Mouse (Mus musculus): ENCODE results near the gene Stk39.

Gene Stk39

GRCm38 (mm10) chr2:68289177-68289576 lies 182.9 kb downstream of the Stk39 start:
- no peak for DNase-seq (ENCODE audit: low spot score in 2 of 2)

- DNase-seq (ENCODE audit: low spot score in 2 of 2), result no peak
Observed at GRCm38 (mm10) chr2:68288106-68288505, 184.0 kb downstream of the Stk39 start.

GRCm38 (mm10) chr2:68284391-68284790 lies 187.7 kb downstream of the Stk39 start:
- no peak for DNase-seq (ENCODE audit: low spot score in 2 of 2)

GRCm38 (mm10) chr2:68283021-68283548 lies 189.0 kb downstream of the Stk39 start:
- no peak for DNase-seq (ENCODE audit: low spot score in 2 of 2)

GRCm38 (mm10) chr2:68281575-68281974 lies 190.5 kb downstream of the Stk39 start:
- DNase-seq (ENCODE audit: low spot score in 2 of 2), result no peak

- no peak for DNase-seq (ENCODE audit: low spot score in 2 of 2)
Observed at GRCm38 (mm10) chr2:68271301-68271700, 200.8 kb downstream of the Stk39 start.

GRCm38 (mm10) chr2:68270836-68271235 lies 201.2 kb downstream of the Stk39 start:
- DNase-seq (ENCODE audit: low spot score in 2 of 2), result no peak

- no peak for DNase-seq (ENCODE audit: low spot score in 2 of 2)
Observed at GRCm38 (mm10) chr2:68269646-68270045, 202.4 kb downstream of the Stk39 start.

GRCm38 (mm10) chr2:68264826-68265225 lies 207.2 kb downstream of the Stk39 start:
- no peak for DNase-seq (ENCODE audit: low spot score in 2 of 2)

- DNase-seq (ENCODE audit: low spot score in 2 of 2), result no peak
Observed at GRCm38 (mm10) chr2:68260911-68261310, 211.2 kb downstream of the Stk39 start.

- DNase-seq (ENCODE audit: low spot score in 2 of 2), result no peak
Observed at GRCm38 (mm10) chr2:68257571-68257970, 214.5 kb downstream of the Stk39 start.

- DNase-seq (ENCODE audit: low spot score in 2 of 2), result no peak
Observed at GRCm38 (mm10) chr2:68256472-68256871, 215.6 kb downstream of the Stk39 start.

GRCm38 (mm10) chr2:68254756-68255155 lies 217.3 kb downstream of the Stk39 start:
- DNase-seq (ENCODE audit: low spot score in 2 of 2), result no peak

- DNase-seq (ENCODE audit: low spot score in 2 of 2), result no peak
Observed at GRCm38 (mm10) chr2:68253222-68253621, 218.8 kb downstream of the Stk39 start.

- no peak for DNase-seq (ENCODE audit: low spot score in 2 of 2)
Observed at GRCm38 (mm10) chr2:68252048-68252758, 219.9 kb downstream of the Stk39 start.

GRCm38 (mm10) chr2:68250897-68251296 lies 221.2 kb downstream of the Stk39 start:
- no peak for DNase-seq (ENCODE audit: low spot score in 2 of 2)

GRCm38 (mm10) chr2:68249855-68250424 lies 222.1 kb downstream of the Stk39 start:
- no peak for DNase-seq (ENCODE audit: low spot score in 2 of 2)

GRCm38 (mm10) chr2:68246284-68246683 lies 225.8 kb downstream of the Stk39 start:
- DNase-seq (ENCODE audit: low spot score in 2 of 2), result no peak

- no peak for DNase-seq (ENCODE audit: low spot score in 2 of 2)
Observed at GRCm38 (mm10) chr2:68244556-68244955, 227.5 kb downstream of the Stk39 start.

GRCm38 (mm10) chr2:68243879-68244553 lies 228.1 kb downstream of the Stk39 start:
- DNase-seq (ENCODE audit: low spot score in 2 of 2), result no peak

- DNase-seq (ENCODE audit: low spot score in 2 of 2), result no peak
Observed at GRCm38 (mm10) chr2:68243273-68243672, 228.8 kb downstream of the Stk39 start.

GRCm38 (mm10) chr2:68242069-68242468 lies 230.0 kb downstream of the Stk39 start:
- DNase-seq (ENCODE audit: low spot score in 2 of 2), result no peak

- DNase-seq (ENCODE audit: low spot score in 2 of 2), result no peak
Observed at GRCm38 (mm10) chr2:68241640-68242039, 230.4 kb downstream of the Stk39 start.

All from spleen, postnatal 14 days (tissue).